Mouse (Mus musculus) small intestine, adult 2 months (tissue): ENCODE data around the gene Myh14.
A peak's percentile ranks its signal among the peaks of the same experiment; 100 is the strongest.

Experiments
- CTCF ChIP-seq: fragments of 200-500 bp; IDR thresholded peaks from 2 replicates; pipeline ENCODE4 v1.5.1; 2012; ENCODE audit warnings: low read depth, mild to moderate bottlenecking, control low read depth, inconsistent platforms, low read length, moderate library complexity, mixed read lengths; ENCODE audit not compliant: insufficient replicate concordance, insufficient read length; ENCODE audit errors: extremely low read depth
- POLR2A ChIP-seq: fragments of 200-500 bp; IDR thresholded peaks from 2 replicates; pipeline ENCODE4 v1.6.1; 2012; ENCODE audit warnings: low read depth, mild to moderate bottlenecking, control low read depth, inconsistent platforms, low read length, moderate library complexity

DNA sequence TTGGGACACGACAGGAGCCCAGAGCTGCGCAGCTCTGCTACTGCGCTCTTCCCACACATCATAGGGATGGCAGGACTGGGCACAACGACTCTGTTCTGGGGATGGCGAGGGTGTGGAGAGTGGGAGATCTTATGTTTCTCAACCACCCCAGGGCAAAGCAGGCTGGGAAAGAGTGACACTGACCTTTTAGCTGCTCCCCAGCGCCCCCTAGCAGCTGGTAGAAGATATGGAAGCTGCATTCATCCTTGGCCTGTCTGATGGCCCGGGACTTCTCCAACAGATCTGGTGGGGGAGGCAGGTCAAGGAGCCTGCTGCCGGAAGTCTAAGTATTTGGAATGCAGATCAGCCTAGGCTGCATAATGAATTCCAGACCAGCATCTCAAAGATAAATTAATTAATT, 16.9 kb downstream of the Myh14 start:
- TF ChIP-seq POLR2A (no peak), CTCF (peak; percentile 49; the same call in 1 of the 2 replicates)
